Mouse (Mus musculus): ENCODE measurements around the gene Rps6ka1. TPM values are rescaled to one million over a fixed set of nuclear protein-coding genes. Genes with fewer than 3 reads are reported as not detected.

Rps6ka1 gene
- 21.4 and 23.9 TPM in 2 replicates for polyA plus RNA-seq (2015; fragmentation: Nextera tagmentation; extraction: Ambion mirVana)

GRCm38 (mm10) chr4:133887672-133888453 lies at the start of gene Rps6ka1:
TSS of gene Rps6ka1 (minus strand) at chr4:133887797.

Other genes starting within 250 kb of the Rps6ka1 start
- gene Zdhhc18, start 237.6 kb downstream of the Rps6ka1 start, polyA plus RNA-seq (2015; fragmentation: Nextera tagmentation; extraction: Ambion mirVana) = 12.9 and 25.0 TPM in 2 replicates
- 14.1 and 14.5 TPM in 2 replicates for gene Pigv, start 215.2 kb downstream of the Rps6ka1 start, polyA plus RNA-seq (2015; fragmentation: Nextera tagmentation; extraction: Ambion mirVana)
- 17.4 and 21.0 TPM in 2 replicates for gene Arid1a, start 131.0 kb downstream of the Rps6ka1 start, polyA plus RNA-seq (2015; fragmentation: Nextera tagmentation; extraction: Ambion mirVana)
- 710 and 721 TPM in 2 replicates for gene Hmgn2, start 80.9 kb upstream of the Rps6ka1 start, polyA plus RNA-seq (2015; fragmentation: Nextera tagmentation; extraction: Ambion mirVana)
- 37.3 and 44.2 TPM in 2 replicates for gene Dhdds, start 113.1 kb upstream of the Rps6ka1 start, polyA plus RNA-seq (2015; fragmentation: Nextera tagmentation; extraction: Ambion mirVana)
- gene Lin28a, start 131.0 kb upstream of the Rps6ka1 start, polyA plus RNA-seq (2015; fragmentation: Nextera tagmentation; extraction: Ambion mirVana) = 0.08 and 0.12 TPM in 2 replicates
- not detected in 2 replicates for gene Zfp683, start 166.0 kb upstream of the Rps6ka1 start, polyA plus RNA-seq (2015; fragmentation: Nextera tagmentation; extraction: Ambion mirVana)
- 6.2 and 7.4 TPM in 2 replicates for gene Crybg2, start 173.0 kb upstream of the Rps6ka1 start, polyA plus RNA-seq (2015; fragmentation: Nextera tagmentation; extraction: Ambion mirVana)
- gene Cd52, start 207.3 kb upstream of the Rps6ka1 start, polyA plus RNA-seq (2015; fragmentation: Nextera tagmentation; extraction: Ambion mirVana) = 3.2 and 6.2 TPM in 2 replicates
- 9.3 and 13.4 TPM in 2 replicates for gene Ubxn11, start 214.8 kb upstream of the Rps6ka1 start, polyA plus RNA-seq (2015; fragmentation: Nextera tagmentation; extraction: Ambion mirVana)
- 539 and 571 TPM in 2 replicates for gene Sh3bgrl3, start 241.0 kb upstream of the Rps6ka1 start, polyA plus RNA-seq (2015; fragmentation: Nextera tagmentation; extraction: Ambion mirVana)

Measured in neural tube, postnatal 0 days (tissue).